Comparison of ENCODE assay signal across 13 mouse cellular contexts in genomic region chr2:167761404-167761936, GRCm38 (mm10).
DNase-seq lines count a peak whose midpoint lies in the region; ATAC-seq and TF ChIP-seq lines count a peak whose summit lies in the region.
"Had no signal": no experiment of that assay in that cellular context is flagged by ENCODE, and none has a peak within 500 bp of the region (broad histone marks: within the 10 kb centered on the region; RNA-seq: fewer than 3 reads in every experiment).

No protein-coding gene starts in this region.

- H3K4me3 ChIP-seq in kidney, adult 2 months (ENCODE audit: insufficient read depth, low read depth, low read length) = no peak overlapping the region
- H3K4me3 ChIP-seq in kidney, embryonic 16.5 days (ENCODE audit: low read length) = no peak overlapping the region
- H3K4me3 ChIP-seq: forebrain, embryonic 12.5 days; neural tube, embryonic 13.5 days had no signal

- H3K9ac ChIP-seq in kidney, embryonic 16.5 days (replicated peaks; ENCODE audit: low read length) = 0 out of 2 replicates have a peak overlapping the region, but pooled peaks have one; percentile 13
- H3K9ac ChIP-seq: forebrain, embryonic 12.5 days had no signal

- H3K4me1 ChIP-seq in kidney, adult 2 months (ENCODE audit: control insufficient read depth, insufficient read depth, low read length) = peaks cover 12% of the 10 kb centered on the region
- H3K4me1 ChIP-seq in kidney, embryonic 16.5 days (ENCODE audit: insufficient read depth, low read length) = peaks cover 39% of the 10 kb centered on the region

- no peaks in the 10 kb centered on the region for H3K27me3 ChIP-seq in kidney, adult 2 months (replicated peaks; ENCODE audit: control insufficient read depth, insufficient read depth, low read length)
- H3K27me3 ChIP-seq in kidney, embryonic 16.5 days (ENCODE audit: insufficient read depth, low read length) = no peaks in the 10 kb centered on the region
- H3K27me3 ChIP-seq: forebrain, embryonic 12.5 days; megakaryocyte, embryonic 14.5 days; neural tube, embryonic 13.5 days had no signal

- no peak for TF ChIP-seq CTCF in kidney, adult 2 months (conservative IDR thresholded peaks at IDR 0.05; ENCODE audit: insufficient read depth, insufficient read length, low read depth, low read length)

- H3K9me3 ChIP-seq in kidney, embryonic 16.5 days (ENCODE audit: low read length) = no peaks in the 10 kb centered on the region
- H3K9me3 ChIP-seq: forebrain, embryonic 12.5 days; G1E; megakaryocyte, embryonic 14.5 days; neural tube, embryonic 13.5 days had no signal

- peak; percentile 47 for DNase-seq in kidney, adult 2 months
- DNase-seq in kidney, postnatal 10 days = no peak
- peak; percentile 57 for DNase-seq in 416B (ENCODE audit: low read depth)
- DNase-seq in adrenal gland, postnatal 10 days = peak; percentile 65
- DNase-seq in cerebellum, adult 8-10 months = no peak
- no peak for DNase-seq in left cerebral cortex, adult 11 months (ENCODE audit: low spot score)
- DNase-seq in neural tube, embryonic 10.5 days (ENCODE audit: extremely low spot score, low spot score) = no peak

- ATAC-seq in kidney, embryonic 16.5 days (ENCODE audit: low FRiP score, low TSS enrichment) = no peak
- ATAC-seq: intestine, postnatal 0 days had no signal

- peak overlapping the region; percentile 34; the same call in 1 of the 2 replicates for H3K27ac ChIP-seq in kidney, adult 2 months (ENCODE audit: insufficient read depth, low read depth, low read length)
- H3K27ac ChIP-seq in kidney, embryonic 16.5 days (ENCODE audit: low read length) = peak overlapping the region; percentile 31
- H3K27ac ChIP-seq: forebrain, embryonic 12.5 days; neural tube, embryonic 13.5 days had no signal

- H3K36me3 ChIP-seq in kidney, adult 2 months (ENCODE audit: control insufficient read depth, insufficient read depth, low read length) = no peaks in the 10 kb centered on the region
- no peaks in the 10 kb centered on the region for H3K36me3 ChIP-seq in kidney, embryonic 16.5 days (ENCODE audit: insufficient read depth, low read length)
- H3K36me3 ChIP-seq: forebrain, embryonic 12.5 days; G1E; neural tube, embryonic 13.5 days had no signal

- WGBS in kidney, adult 2 months = 73% methylated on average over 17 of the region's 17 CpGs
- whole genome bisulfite sequencing in kidney, embryonic 16.5 days = 60% methylated on average over 17 of the region's 17 CpGs

- TF ChIP-seq POLR2A in kidney, adult 2 months (IDR thresholded peaks at IDR 0.05; ENCODE audit: low read depth, low read length) = no peak

- no peak overlapping the region for H3K4me2 ChIP-seq in kidney, embryonic 16.5 days (replicated peaks; ENCODE audit: low read depth, low read length)
- H3K4me2 ChIP-seq: forebrain, embryonic 12.5 days; neural tube, embryonic 13.5 days had no signal

Comparison
In these comparisons a context has a peak if more than half of its experiments do, and no peak if none do; other contexts are left out.
1. DNase-seq: peak in kidney, adult 2 months (single experiment), 416B (single experiment) and adrenal gland, postnatal 10 days (single experiment); none in kidney, postnatal 10 days (single experiment), cerebellum, adult 8-10 months (single experiment), left cerebral cortex, adult 11 months (single experiment) and neural tube, embryonic 10.5 days (single experiment).